9 mouse cellular contexts compared by ENCODE assay signal in genomic region chr5:146790944-146791343, GRCm38 (mm10). TPM values are rescaled to one million over a fixed set of nuclear protein-coding genes. Genes with fewer than 3 reads are reported as not detected.
DNase-seq lines count a peak whose midpoint lies in the region; ATAC-seq lines count a peak whose summit lies in the region.
"Had no signal": no experiment of that assay in that cellular context is flagged by ENCODE, and none has a peak within 500 bp of the region (broad histone marks: within the 10 kb centered on the region; RNA-seq: fewer than 3 reads in every experiment).

No protein-coding gene starts in this region.

- H3K36me3 ChIP-seq in midbrain, embryonic 16.5 days (ENCODE audit: control insufficient read depth, insufficient read depth, low read length): no peaks in the 10 kb centered on the region

- no peak for ATAC-seq in cerebellum, adult (ENCODE audit: insufficient number of reproducible peaks, low FRiP score, low TSS enrichment)
- no peak for ATAC-seq in midbrain, embryonic 16.5 days
- no peak for ATAC-seq in erythroid progenitor cell, adult 5-6 weeks (replicated peaks; ENCODE audit: low FRiP score, poor library complexity, severe bottlenecking)

- H3K9ac ChIP-seq in midbrain, embryonic 16.5 days (ENCODE audit: low read depth, low read length): peak overlapping the region; percentile 44; the same call in 1 of the 2 replicates

- H3K4me1 ChIP-seq in midbrain, embryonic 16.5 days (ENCODE audit: control insufficient read depth, insufficient read depth, low read length): peaks cover 36% of the 10 kb centered on the region

- WGBS in midbrain, embryonic 16.5 days: 71% methylated on average over 8 of the region's 8 CpGs

- DNase-seq in cerebellum, adult 11-12 months: peak; percentile 67
- DNase-seq in left cerebral cortex, postnatal 25 days (ENCODE audit: low spot score in 2 of 2): peak; percentile 26 to 46
- DNase-seq in left cerebral cortex, adult 11 months (ENCODE audit: low spot score): no peak
- DNase-seq in cerebellum, postnatal 14 days: peak; percentile 75
- DNase-seq in retina, postnatal 1 day: no peak

- intact Hi-C loops in left cerebral cortex, postnatal 25 days (cut with DNase I): no loop called here

- H3K27me3 ChIP-seq in midbrain, embryonic 16.5 days (ENCODE audit: control insufficient read depth, insufficient read depth, low read depth, low read length): no peaks in the 10 kb centered on the region

- no peaks in the 10 kb centered on the region for H3K9me3 ChIP-seq in midbrain, embryonic 16.5 days (replicated peaks; ENCODE audit: control insufficient read depth, low read length, poor library complexity, severe bottlenecking)

- no peak overlapping the region for H3K27ac ChIP-seq in midbrain, embryonic 16.5 days (ENCODE audit: low read length)
- H3K27ac ChIP-seq: macrophage had no signal

- no peak overlapping the region for H3K4me2 ChIP-seq in midbrain, embryonic 16.5 days (ENCODE audit: low read length)

- no peak overlapping the region for H3K4me3 ChIP-seq in midbrain, embryonic 16.5 days (ENCODE audit: low read depth, low read length)

RNA-seq across cellular contexts. Expression of gene Usp12, which starts 3.9 kb away (rescaled TPM):
- total RNA-seq in left cerebral cortex, postnatal 25 days (2021): 10 to 100 TPM; 53.7 to 56.7 TPM
- polyA plus RNA-seq in midbrain, embryonic 16.5 days (2015; fragmentation: Nextera tagmentation; extraction: Ambion mirVana): 14.5 and 16.6 TPM in 2 replicates
- total RNA-seq in erythroid progenitor cell, adult 5-6 weeks (2015; ENCODE audit: low replicate concordance): 8.6 and 15.1 TPM in 2 replicates
- 9.2 and 10.3 TPM in 2 replicates for total RNA-seq in erythroid progenitor cell, adult 5-6 weeks (2017; ENCODE audit: low replicate concordance)

RNA-seq across cellular contexts. Expression of gene Rpl21, which starts 41.7 kb away (rescaled TPM):
- 100 to 1,000 TPM; 151 to 154 TPM for total RNA-seq in left cerebral cortex, postnatal 25 days (2021)
- 300 and 310 TPM in 2 replicates for polyA plus RNA-seq in midbrain, embryonic 16.5 days (2015; fragmentation: Nextera tagmentation; extraction: Ambion mirVana)
- total RNA-seq in erythroid progenitor cell, adult 5-6 weeks (2015; ENCODE audit: low replicate concordance): 547 and 879 TPM in 2 replicates
- total RNA-seq in erythroid progenitor cell, adult 5-6 weeks (2017; ENCODE audit: low replicate concordance): 529 and 618 TPM in 2 replicates

RNA-seq across cellular contexts. Expression of gene Rasl11a, which starts 53.9 kb away (rescaled TPM):
- total RNA-seq in left cerebral cortex, postnatal 25 days (2021): 10 to 100 TPM in 1 of 2 experiments, 1 to 10 TPM in 1; 7.1 to 11.2 TPM
- polyA plus RNA-seq in midbrain, embryonic 16.5 days (2015; fragmentation: Nextera tagmentation; extraction: Ambion mirVana): 10.2 and 10.8 TPM in 2 replicates
- not detected in 2 replicates for total RNA-seq in erythroid progenitor cell, adult 5-6 weeks (2015; ENCODE audit: low replicate concordance)
- not detected in 2 replicates for total RNA-seq in erythroid progenitor cell, adult 5-6 weeks (2017; ENCODE audit: low replicate concordance)
- polyA plus RNA-seq: macrophage had no signal

Comparison
In these comparisons a context has a peak if more than half of its experiments do, and no peak if none do; other contexts are left out.
1. DNase-seq: peak in cerebellum, adult 11-12 months (single experiment), left cerebral cortex, postnatal 25 days (2 of 2) and cerebellum, postnatal 14 days (2 of 2); none in left cerebral cortex, adult 11 months (single experiment) and retina, postnatal 1 day (single experiment).
2. RNA of gene Rasl11a, which starts 53.9 kb away (total RNA-seq): 7.1 to 11.2 TPM in left cerebral cortex, postnatal 25 days; not detected in erythroid progenitor cell, adult 5-6 weeks; every median in the first group is over 4 times any median in the second.